Mouse (Mus musculus) left cerebral cortex, adult 8-10 months (tissue): ENCODE measurements at regions not wholly inside any gene's neighbourhood (a gene's known extent, or its start where the extent isn't known, plus 50 kb on each side); places are given as distances from the start of the nearest gene placed in this dataset.

ENCODE experiments used
- DNase-seq, 2 experiments: peaks; one replicate each; pipeline ENCODE4 v3.0.0; 2022; ENCODE audit warnings: low spot score in 2 of 2

DNA sequence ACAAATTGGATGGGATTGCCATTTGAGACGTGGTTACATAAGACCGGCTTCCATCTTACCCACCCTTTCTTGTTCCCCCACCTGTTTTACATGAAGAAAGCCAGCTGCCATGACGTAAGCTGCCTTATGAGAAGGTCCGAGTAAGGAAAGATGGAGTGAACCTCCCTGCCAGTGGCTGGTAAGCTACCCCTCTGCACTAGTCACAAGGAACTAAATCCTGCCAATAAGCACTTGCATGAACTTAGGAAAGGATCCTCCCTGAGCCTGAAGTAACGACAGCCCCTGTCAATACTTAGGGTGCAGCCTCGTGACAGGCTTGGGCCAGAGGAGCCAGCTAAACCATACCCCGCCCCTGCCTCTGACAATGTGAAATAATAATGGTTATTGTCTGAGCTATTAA lies 62.8 kb upstream of the Gm47985 start:
- no peak for DNase-seq

DNA sequence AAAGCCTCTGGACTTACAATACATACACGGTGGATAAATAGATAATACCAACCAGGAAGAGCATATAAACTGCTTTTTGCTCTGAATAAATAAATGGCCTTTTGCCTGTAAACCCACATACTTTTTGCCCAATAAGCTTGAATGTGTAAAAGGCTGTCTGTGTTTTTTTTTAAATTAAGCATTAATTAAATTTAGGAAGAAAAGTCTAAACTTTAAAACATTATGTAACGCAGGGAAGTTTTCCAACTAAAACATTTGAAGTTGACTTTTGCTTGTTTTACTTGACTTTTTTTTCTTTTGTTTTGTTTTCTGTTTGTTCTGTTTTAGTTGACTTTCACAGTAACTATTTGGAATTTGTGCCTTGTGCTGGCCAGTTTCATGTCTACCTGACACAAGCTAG lies 60.7 kb upstream of the Gm47985 start:
- DNase-seq: no peak

DNA sequence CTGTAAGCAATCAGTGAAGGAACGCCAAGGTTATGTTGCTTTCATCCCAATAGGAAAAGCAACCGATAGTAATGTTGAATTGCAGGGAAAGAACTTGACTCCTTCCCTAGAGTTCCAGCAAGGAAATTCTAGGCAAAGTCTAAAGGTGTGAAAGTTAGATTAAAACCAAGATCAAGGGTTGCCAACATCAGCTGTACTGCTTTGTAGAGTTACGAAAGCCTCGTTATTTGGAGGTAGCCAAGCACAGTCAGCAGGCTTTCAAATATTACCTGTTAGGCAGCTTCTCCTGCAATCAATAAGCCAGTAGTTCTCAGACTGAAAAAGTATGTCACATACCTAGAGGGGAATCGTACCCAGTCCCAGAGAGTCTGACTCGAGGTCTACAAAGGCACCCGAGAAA lies 58.4 kb upstream of the Gm47985 start:
- no peak for DNase-seq

DNA sequence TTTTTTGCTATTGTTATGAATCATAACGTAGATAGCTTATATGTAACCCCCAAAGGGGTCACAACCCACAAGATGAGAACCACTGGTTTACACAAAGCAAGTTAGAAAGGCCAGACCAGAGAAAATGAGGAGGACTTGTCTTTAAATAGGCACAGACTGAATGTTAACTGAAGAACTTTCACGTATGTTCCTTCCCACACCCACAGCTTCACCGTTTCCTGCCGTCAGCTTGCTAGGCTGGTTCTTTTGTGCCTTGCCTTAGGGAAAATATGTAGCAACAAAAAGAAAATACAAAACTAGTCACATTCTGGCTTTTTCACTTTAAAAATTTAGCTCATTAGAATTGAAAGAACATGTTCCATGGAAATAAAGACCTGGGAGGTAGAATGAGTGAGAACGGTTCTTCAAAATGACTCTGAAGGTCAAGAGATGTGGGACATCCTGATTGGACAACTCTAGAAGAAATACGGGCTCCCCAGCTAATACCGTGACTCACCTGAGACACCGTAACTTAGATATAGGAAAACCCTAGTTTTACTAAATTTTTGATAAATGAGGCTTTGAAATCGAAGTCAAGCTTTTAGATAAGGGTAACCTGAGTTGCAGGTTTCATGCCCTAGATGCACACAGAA lies 57.2 kb upstream of the Gm47985 start:
- no peak for DNase-seq

DNA sequence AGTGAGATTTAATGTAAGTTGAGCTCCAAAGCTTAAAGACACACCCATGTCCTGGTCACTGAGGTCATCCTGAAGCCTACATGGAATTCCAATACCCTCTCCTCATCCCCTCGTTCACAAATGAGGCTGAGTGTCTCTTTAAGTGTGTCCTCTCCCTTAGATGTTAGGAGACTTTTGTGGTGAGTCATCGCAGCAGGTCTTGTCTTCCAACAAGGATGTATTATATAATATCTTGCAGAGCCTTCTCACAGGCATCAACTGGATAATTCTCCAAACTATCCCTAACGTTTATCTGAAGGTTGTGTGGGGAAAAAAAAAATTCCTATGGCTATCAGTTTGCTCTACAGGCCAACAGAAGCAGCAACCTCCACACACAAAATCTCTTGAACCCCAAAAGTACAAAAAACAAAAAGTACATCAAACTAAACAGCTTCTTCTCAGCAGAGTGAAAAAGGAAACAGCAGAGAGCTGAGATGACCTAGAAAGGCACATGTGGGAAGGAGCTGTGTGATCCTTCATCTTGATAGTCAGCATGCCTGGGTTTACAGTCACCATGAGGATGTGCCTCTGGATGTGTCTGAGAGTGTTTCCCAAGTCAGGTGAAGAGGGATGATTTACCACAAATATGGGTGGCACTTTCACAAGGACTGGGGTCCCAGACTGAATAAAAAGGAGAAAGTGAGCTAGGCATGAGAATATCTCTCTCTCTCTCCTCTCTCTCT lies 56.4 kb upstream of the Gm47985 start:
- DNase-seq: peak in 1 of 2 experiments; percentile 33

DNA sequence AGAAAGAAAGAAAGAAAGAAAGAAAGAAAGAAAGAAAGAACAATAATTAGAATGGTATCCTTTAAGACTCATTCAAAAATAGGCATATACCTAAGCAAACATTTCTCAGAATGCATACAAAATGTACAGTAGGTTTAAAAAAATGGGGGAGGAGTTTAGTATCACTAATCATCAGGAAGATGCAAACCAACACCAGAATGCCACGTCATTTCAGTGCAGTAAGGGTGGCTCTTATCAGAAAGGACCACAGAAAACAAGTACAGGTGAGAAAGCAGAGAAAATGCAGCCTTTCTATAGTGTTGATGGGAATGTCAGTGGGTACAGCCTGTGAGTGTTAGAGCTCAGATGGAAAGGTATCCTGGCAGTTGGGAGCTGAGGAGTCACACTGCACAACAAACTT lies 55.6 kb upstream of the Gm47985 start:
- no peak for DNase-seq

DNA sequence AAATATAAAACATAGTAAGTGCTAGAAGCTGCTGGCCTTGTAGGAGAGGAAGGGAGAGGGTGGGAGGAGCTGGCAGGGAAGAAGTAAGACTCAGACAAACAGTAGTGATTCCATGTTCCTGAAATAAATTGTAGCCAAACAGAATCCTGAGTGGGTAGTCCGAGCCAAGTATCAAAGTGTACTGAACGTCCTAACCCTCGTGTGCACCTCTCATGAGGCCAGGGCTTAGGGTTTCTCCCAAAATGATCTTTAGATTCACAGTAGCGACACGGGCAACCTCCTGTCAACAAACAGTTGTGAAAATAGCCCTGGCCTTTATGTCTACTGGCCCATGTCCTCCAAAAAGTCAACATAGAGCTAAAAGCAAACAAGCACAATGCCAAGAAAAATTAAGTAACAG lies 54.3 kb upstream of the Gm47985 start:
- DNase-seq: no peak

DNA sequence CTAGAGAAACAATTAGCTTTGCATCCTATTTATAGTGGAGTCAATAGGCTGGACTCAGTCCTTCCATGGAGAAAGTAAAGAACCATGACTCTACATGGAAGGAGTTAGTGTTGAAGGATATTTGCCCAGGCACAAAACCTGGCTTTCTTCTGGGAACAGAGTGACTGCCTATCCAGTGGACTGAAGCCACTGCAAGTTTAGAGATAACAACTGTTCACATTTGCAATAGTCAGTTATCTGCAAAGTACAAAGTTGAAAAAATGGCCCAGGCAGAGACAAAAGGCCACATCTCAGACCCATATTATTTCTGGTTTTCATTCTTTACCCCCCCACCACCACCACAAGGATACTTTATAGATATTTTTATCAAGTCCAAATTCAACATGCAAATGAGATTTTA lies 53.4 kb upstream of the Gm47985 start:
- no peak for DNase-seq

DNA sequence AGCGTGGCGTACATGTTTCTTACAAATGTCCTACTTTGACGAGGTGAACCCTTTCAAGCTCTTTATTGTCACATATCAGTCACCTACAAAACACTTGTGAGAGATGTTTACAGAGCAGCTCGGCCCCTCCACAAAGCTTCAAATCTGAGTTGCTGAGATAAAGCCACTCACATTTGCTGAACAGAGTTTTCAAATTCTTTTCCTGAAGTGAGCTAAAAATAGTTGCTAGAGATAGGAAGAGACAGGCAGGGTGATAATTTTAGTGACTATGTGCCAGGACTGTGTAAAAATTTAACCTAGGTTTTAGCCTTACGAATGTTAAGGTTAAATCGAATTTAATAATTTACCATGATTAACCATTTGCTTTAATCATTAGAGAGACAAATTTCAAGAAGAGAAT lies 52.3 kb upstream of the Gm47985 start:
- no peak for DNase-seq

DNA sequence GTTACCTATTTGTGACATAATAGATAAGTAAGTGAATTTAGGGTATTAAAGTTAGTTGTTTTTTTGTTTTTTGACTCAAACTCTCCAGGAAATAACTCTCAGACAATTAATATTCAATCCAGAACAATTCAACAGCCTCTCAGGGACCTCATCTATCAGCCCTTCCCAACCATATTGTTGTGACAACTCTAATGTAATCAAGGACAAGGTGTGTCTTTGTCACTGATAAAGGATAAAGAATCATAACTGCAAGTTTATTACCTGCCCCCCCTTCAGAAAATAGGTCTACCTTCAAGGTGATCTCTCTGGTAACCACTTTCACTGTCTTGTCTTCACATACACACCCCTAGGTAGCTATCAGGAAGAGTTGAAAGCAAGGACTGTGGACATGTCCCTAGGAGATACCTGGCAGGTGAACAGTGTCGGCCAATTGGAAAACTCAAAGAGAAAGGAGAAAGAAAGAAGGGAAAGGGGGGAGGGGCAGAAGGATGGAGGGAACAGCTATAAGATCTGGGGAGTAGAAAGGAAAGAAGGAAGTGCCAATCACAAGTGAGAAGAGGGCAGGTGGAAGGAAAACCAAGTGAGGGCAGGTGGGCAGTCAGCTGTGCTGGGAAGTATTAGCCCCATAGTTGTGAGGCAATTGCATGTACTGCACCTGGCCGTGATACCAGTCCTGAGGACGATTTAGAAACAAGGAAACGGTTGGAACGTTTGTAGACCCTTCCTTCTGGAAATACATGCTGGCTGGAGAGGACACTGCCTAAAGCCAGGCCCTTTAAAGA lies 51.3 kb upstream of the Gm47985 start:
- DNase-seq: no peak

DNA sequence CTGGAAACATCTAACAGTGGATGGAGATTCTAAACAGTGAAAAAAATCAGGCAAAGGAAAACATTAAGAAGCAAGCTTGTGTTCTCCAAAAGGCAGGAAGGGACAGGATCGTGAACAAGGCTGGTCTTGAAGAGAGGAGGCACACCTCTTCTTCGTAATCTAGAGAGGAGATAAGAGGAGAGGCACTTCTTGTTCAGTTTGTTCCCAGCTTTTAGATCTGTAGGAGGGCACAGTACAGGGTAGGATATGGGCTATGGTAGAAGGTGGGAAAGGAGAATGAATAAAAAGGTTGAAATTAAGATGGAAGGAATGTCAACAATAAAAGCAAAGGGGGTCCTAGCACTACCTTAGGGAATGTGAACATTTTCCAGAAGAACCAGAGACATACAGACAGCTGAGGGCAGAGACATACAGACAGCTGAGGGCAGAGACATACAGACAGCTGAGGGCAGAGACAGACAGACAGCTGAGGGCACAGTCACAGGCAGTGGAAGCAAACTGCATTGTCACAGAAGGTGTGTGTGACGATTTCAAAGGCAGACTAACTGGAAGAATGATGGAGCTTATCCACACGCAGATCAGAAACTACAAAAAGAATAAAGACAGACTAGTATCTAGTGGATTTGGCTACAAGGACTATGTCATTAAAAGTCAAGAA lies 50.6 kb upstream of the Gm47985 start:
- no peak for DNase-seq
